Mouse (Mus musculus) stomach, postnatal 0 days (tissue): ENCODE measurements at regions not wholly inside any gene's neighbourhood (a gene's known extent, or its start where the extent isn't known, plus 50 kb on each side); places are given as distances from the start of the nearest gene placed in this dataset.

Experiments
- CTCF ChIP-seq: IDR thresholded peaks from 2 replicates; pipeline ENCODE4 v1.5.1; 2016; ENCODE audit warnings: antibody characterized with exemption, low read depth, mild to moderate bottlenecking, moderate library complexity
- EP300 ChIP-seq: optimal IDR thresholded peaks from 2 replicates; pipeline ENCODE3; 2016; ENCODE audit warnings: antibody characterized with exemption

- no peak for TF ChIP-seq CTCF
- TF ChIP-seq EP300, result no peak
Measured at GRCm38 (mm10) chr14:72807286-72807685, 97.5 kb upstream of the Fndc3a start.
